In the genomic region with DNA sequence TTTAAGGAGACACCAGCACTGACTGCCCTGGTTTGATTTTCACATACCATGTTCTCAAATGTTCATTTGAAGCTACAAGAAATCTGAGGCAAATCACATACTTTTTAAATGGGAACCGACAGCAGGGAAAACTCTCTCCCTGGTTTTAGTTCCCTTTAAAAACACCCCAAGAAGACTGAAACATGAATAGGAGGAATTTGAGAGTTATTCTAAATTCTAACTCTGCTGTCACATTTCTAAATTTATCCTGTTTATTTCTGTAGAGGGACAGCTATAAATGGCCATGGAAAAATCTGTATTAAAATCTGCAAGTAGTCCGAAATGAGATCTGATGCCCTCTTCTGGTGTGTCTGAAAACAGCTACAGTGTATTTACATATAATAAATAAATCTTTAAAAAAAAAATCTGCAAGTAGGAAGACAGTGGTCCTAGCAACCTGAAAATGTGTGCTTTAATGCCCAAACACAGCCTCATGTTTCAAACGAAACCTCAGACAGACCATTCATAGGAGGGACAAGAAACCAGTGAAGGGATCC, we compare ENCODE assay signal across 23 mouse cellular contexts. TPM values are rescaled to one million over a fixed set of nuclear protein-coding genes. Genes with fewer than 3 reads are reported as not detected.
DNase-seq lines count a peak whose midpoint lies in the region; TF ChIP-seq lines count a peak whose summit lies in the region.
"Had no signal": no experiment of that assay in that cellular context is flagged by ENCODE, and none has a peak within 500 bp of the region (broad histone marks: within the 10 kb centered on the region; RNA-seq: fewer than 3 reads in every experiment).

No protein-coding gene starts in this region.

- dilution Hi-C loops in CH12.LX (cut with MboI; ENCODE audit: extremely low pct_ligation_motif_present, extremely low pct_unique_long_range_greater_than_20kb, low sequenced_read_pairs) = no loop called here

- intact Hi-C loops in gastrocnemius, adult 2 months (cut with DNase I) = no loop called here
- intact Hi-C loops in gastrocnemius, postnatal 36 days (cut with DNase I) = no loop called here
- intact Hi-C loops in left cerebral cortex, adult 2 months (cut with DNase I) = no loop called here
- intact Hi-C loops in left cerebral cortex, postnatal 4 days (cut with DNase I) = no loop called here

- TF ChIP-seq EP300 in CH12.LX (IDR thresholded peaks at IDR 0.05; ENCODE audit: low read length) = no peak

- H3K4me1 ChIP-seq in CH12.LX (ENCODE audit: control insufficient read depth in 1 of 2, insufficient read depth in 2 of 2) = peaks cover 0 to 35% of the 10 kb centered on the region in 2 experiments; a peak in 2 of 4 replicates
- H3K4me1 ChIP-seq in cortical plate, adult 2 months (ENCODE audit: control insufficient read depth, insufficient read depth, low read length) = peaks cover 6% of the 10 kb centered on the region
- H3K4me1 ChIP-seq: forebrain, embryonic 10.5 days; forebrain, embryonic 13.5 days; heart, embryonic 13.5 days had no signal

- no peaks in the 10 kb centered on the region for H3K79me2 ChIP-seq in CH12.LX (replicated peaks; ENCODE audit: control insufficient read depth, extremely low read depth, insufficient read depth, poor library complexity, severe bottlenecking)

- H3K27me3 ChIP-seq in CH12.LX (replicated peaks) = no peaks in the 10 kb centered on the region
- H3K27me3 ChIP-seq: forebrain, embryonic 13.5 days; heart, embryonic 13.5 days had no signal

- H3K27ac ChIP-seq in gastrocnemius, adult 2 months = peak overlapping the region; percentile 91
- H3K27ac ChIP-seq in left cerebral cortex, adult 2 months = peak overlapping the region; percentile 37
- H3K27ac ChIP-seq in CH12.LX (ENCODE audit: insufficient read depth, low read depth) = no peak overlapping the region
- peak overlapping the region; percentile 77; the same call in 1 of the 2 replicates for H3K27ac ChIP-seq in cortical plate, adult 2 months (ENCODE audit: insufficient read depth, low read length)
- H3K27ac ChIP-seq: forebrain, embryonic 10.5 days; forebrain, embryonic 13.5 days; heart, embryonic 13.5 days; hindbrain, embryonic 14.5 days; hindbrain, postnatal 0 days had no signal

- DNase-seq in gastrocnemius, adult 2 months = no peak
- no peak for DNase-seq in gastrocnemius, postnatal 36 days
- DNase-seq in left cerebral cortex, adult 2 months (ENCODE audit: extremely low spot score in 1 of 2, low spot score in 2 of 2) = no peak
- DNase-seq in left cerebral cortex, postnatal 4 days = no peak
- DNase-seq in CH12.LX (ENCODE audit: extremely low read depth) = no peak
- no peak for DNase-seq in yolk sac, embryonic 10.5 days (ENCODE audit: low spot score)
- DNase-seq: adrenal gland, adult 2 months; adrenal gland, postnatal 14 days; B cell, adult 2 months; cerebellum, adult 11-12 months; cerebellum, adult 8-10 months; cerebellum, postnatal 10 days; cerebellum, postnatal 36 days; gastrocnemius, postnatal 10 days; heart, adult 11 months; heart, postnatal 14 days; heart, postnatal 4 days had no signal

- TF ChIP-seq CTCF in gastrocnemius, adult 2 months (IDR thresholded peaks at IDR 0.05) = peak; percentile 57
- peak; percentile 50 for TF ChIP-seq CTCF in left cerebral cortex, adult 2 months (IDR thresholded peaks at IDR 0.05)
- TF ChIP-seq CTCF in CH12.LX (conservative IDR thresholded peaks at IDR 0.05 in 1 of 2, IDR thresholded peaks at IDR 0.05 in 1 of 2; ENCODE audit: low read depth in 2 of 2, low read length in 2 of 2) = peak in 1 of 2 experiments; percentile 15; a peak in 1 of 4 replicates
- no peak for TF ChIP-seq CTCF in cortical plate, adult 2 months (IDR thresholded peaks at IDR 0.05; ENCODE audit: extremely low read depth, insufficient read depth, low read length)

- H3K4me3 ChIP-seq in gastrocnemius, adult 2 months = peak overlapping the region; percentile 41
- H3K4me3 ChIP-seq in left cerebral cortex, adult 2 months = no peak overlapping the region
- no peak overlapping the region for H3K4me3 ChIP-seq in CH12.LX (replicated peaks in 1 of 3; ENCODE audit: low read depth in 2 of 3, low read length in 2 of 3, poor library complexity in 1 of 3)
- no peak overlapping the region for H3K4me3 ChIP-seq in cortical plate, adult 2 months (ENCODE audit: insufficient read depth, low read length)
- H3K4me3 ChIP-seq: forebrain, embryonic 10.5 days; forebrain, embryonic 13.5 days; heart, embryonic 13.5 days had no signal

- TF ChIP-seq RAD21 in CH12.LX (IDR thresholded peaks at IDR 0.05; ENCODE audit: low read depth, low read length) = no peak

- no peak overlapping the region for H3K4me2 ChIP-seq in CH12.LX (ENCODE audit: insufficient read depth, low read depth, poor library complexity, severe bottlenecking)
- H3K4me2 ChIP-seq: forebrain, embryonic 13.5 days; heart, embryonic 13.5 days; hindbrain, embryonic 14.5 days had no signal

- in situ Hi-C loops in CH12.LX (cut with MboI; ENCODE audit: low pct_ligation_motif_present, low pct_unique_long_range_greater_than_20kb, low sequenced_read_pairs) = no loop called here

- H3K9ac ChIP-seq in CH12.LX (ENCODE audit: insufficient read depth, low read depth) = no peak overlapping the region
- H3K9ac ChIP-seq: forebrain, embryonic 13.5 days; heart, embryonic 13.5 days; hindbrain, embryonic 14.5 days had no signal

- peaks cover 6 to 55% of the 10 kb centered on the region in 2 experiments for H3K36me3 ChIP-seq in CH12.LX (replicated peaks in 1 of 2; ENCODE audit: control insufficient read depth in 1 of 2, insufficient read depth in 1 of 2, low read length in 1 of 2)

- H3K9me3 ChIP-seq in CH12.LX (replicated peaks; ENCODE audit: low read length) = no peaks in the 10 kb centered on the region
- H3K9me3 ChIP-seq: forebrain, embryonic 10.5 days; forebrain, embryonic 13.5 days; heart, embryonic 13.5 days had no signal

- no peak for TF ChIP-seq POLR2A in CH12.LX (IDR thresholded peaks at IDR 0.05; ENCODE audit: low read depth, low read length)
- TF ChIP-seq POLR2A in cortical plate, adult 2 months (IDR thresholded peaks at IDR 0.05; ENCODE audit: extremely low read depth, insufficient read depth, low read length) = no peak

TF ChIP-seq in CH12.LX, 34 proteins besides CTCF, POLR2A, EP300 and RAD21:
- TF ChIP-seq MEF2A (IDR thresholded peaks at IDR 0.05; ENCODE audit: borderline replicate concordance, low read depth, low read length) (no peak), ZNF384 (IDR thresholded peaks at IDR 0.05; ENCODE audit: low read depth, low read length) (peak; percentile 21; the same call in 1 of the 2 replicates), SMC3 (IDR thresholded peaks at IDR 0.05; ENCODE audit: low read depth, low read length) (0 out of 2 replicates have a peak, but pooled peaks have one; percentile 5), ZKSCAN1 (IDR thresholded peaks at IDR 0.05; ENCODE audit: borderline replicate concordance, low read depth, low read length) (no peak)

RNA-seq across cellular contexts. Expression of gene Prdm15, which starts 12.3 kb away (rescaled TPM):
- total RNA-seq in gastrocnemius, adult 2 months (2021) = 10 to 100 TPM in 1 of 2 experiments, 1 to 10 TPM in 1; 6.7 to 10.2 TPM
- total RNA-seq in gastrocnemius, postnatal 36 days (2021) = 1 to 10 TPM; 5.3 to 6.1 TPM
- 10 to 100 TPM; 22.1 to 25.6 TPM for total RNA-seq in left cerebral cortex, adult 2 months (2021)
- total RNA-seq in left cerebral cortex, postnatal 4 days (2021) = 10 to 100 TPM; 21.9 to 25.8 TPM
- total RNA-seq in CH12.LX (2012; rRNA removed) (7.9 and 9.1 TPM in 2 replicates), CH12.LX (2014; rRNA removed) (6.3 and 6.4 TPM in 2 replicates)
- 6.8 and 7.3 TPM in 2 replicates for polyA plus RNA-seq in CH12.LX (2012; ENCODE audit: insufficient read length, low read depth)
- polyA plus RNA-seq in cortical plate, adult 2 months (2012; rRNA removed) = 17.4 and 19.5 TPM in 2 replicates
